Mouse (Mus musculus): ENCODE results near the gene Cela1. TPM values are rescaled to one million over a fixed set of nuclear protein-coding genes. Genes with fewer than 3 reads are reported as not detected.

The Cela1 gene
- polyA plus RNA-seq, 1 experiment = 32.1 TPM

DNA sequence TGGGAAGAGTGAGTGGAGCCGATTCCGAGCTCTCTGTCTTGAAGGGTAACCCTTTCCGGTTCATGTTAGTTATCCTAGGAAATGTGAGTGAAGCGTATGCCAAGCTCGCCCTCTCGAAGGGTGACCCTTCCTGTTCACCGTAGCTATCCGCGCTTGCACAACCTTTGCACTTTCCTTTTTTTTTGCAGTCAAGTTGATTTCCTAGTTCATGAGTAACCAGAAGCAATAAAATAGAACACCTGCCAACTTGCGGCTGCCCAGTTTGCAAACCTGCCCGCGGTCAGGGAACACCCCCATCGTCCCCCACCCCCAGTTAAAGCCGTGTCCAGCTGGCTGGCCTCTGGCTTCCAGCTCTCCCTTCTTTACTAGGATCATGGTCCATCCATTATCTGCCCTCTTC lies 8.7 kb downstream of the Cela1 start:
- Histone ChIP-seq H3K4me3 (ENCODE audit: insufficient read depth, poor library complexity, severe bottlenecking) (no peak overlapping the region), H3K79me3 (ENCODE audit: low read depth) (no peaks in the 10 kb centered on the region)
- TF ChIP-seq MYOD1 (IDR thresholded peaks at IDR 0.05; ENCODE audit: control insufficient read depth, insufficient read length, low read depth) = no peak
- TF ChIP-seq MYOG (IDR thresholded peaks at IDR 0.05; ENCODE audit: control insufficient read depth, extremely low read depth, insufficient read length) = no peak
- no peak for TF ChIP-seq FOSL1 (IDR thresholded peaks at IDR 0.05; ENCODE audit: insufficient read depth, low read length, poor library complexity, severe bottlenecking)
- no peak for TF ChIP-seq CTCF (IDR thresholded peaks at IDR 0.05; ENCODE audit: control insufficient read depth, insufficient read depth, insufficient read length)
- no peak for TF ChIP-seq MAX (IDR thresholded peaks at IDR 0.05)
- TF ChIP-seq USF1 (IDR thresholded peaks at IDR 0.05; ENCODE audit: low read depth) = no peak
- TF ChIP-seq CEBPB (IDR thresholded peaks at IDR 0.05; ENCODE audit: low read depth) = no peak

DNA sequence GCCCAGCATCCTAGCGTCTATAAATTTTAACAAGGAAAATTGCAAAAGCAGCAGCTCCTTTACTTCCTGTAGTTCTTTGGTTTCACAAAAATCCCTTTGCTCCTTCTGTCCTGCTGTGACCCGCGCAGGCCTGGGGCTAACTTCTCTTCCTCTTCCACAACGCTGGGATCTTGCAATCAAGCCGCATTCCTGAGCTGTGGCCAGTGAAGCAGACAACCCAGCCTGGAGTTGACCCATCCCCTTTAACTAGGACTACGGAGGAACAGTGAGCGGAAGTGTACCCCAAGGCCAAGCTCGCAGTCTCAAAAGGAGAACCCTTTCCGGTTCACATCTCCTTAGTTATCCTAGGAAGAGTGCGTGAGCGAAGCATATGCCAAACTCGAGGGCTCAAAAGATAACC lies 9.1 kb downstream of the Cela1 start:
- Histone ChIP-seq H3K79me2 (ENCODE audit: control insufficient read depth, insufficient read depth) (no peaks in the 10 kb centered on the region), H3K27me3 (ENCODE audit: control insufficient read depth, insufficient read depth, insufficient read length) (no peaks in the 10 kb centered on the region), H3K36me3 (ENCODE audit: control insufficient read depth, insufficient read depth) (peaks cover 18% of the 10 kb centered on the region), H3ac (ENCODE audit: control insufficient read depth, insufficient read length, low read depth) (no peak overlapping the region), H3K79me3 (ENCODE audit: low read depth) (no peaks in the 10 kb centered on the region), H3K4me3 (ENCODE audit: insufficient read depth, poor library complexity, severe bottlenecking) (no peak overlapping the region)
- no peak for TF ChIP-seq USF1 (IDR thresholded peaks at IDR 0.05; ENCODE audit: low read depth)
- no peak for TF ChIP-seq MYOG (IDR thresholded peaks at IDR 0.05; ENCODE audit: control insufficient read depth, extremely low read depth, insufficient read length)
- TF ChIP-seq CTCF (IDR thresholded peaks at IDR 0.05; ENCODE audit: control insufficient read depth, insufficient read depth, insufficient read length) = no peak
- TF ChIP-seq MAX (IDR thresholded peaks at IDR 0.05) = no peak
- TF ChIP-seq FOSL1 (IDR thresholded peaks at IDR 0.05; ENCODE audit: insufficient read depth, low read length, poor library complexity, severe bottlenecking) = no peak
- TF ChIP-seq CEBPB (IDR thresholded peaks at IDR 0.05; ENCODE audit: low read depth) = no peak
- TF ChIP-seq MYOD1 (IDR thresholded peaks at IDR 0.05; ENCODE audit: control insufficient read depth, insufficient read length, low read depth) = no peak

More for the DNA sequence above, 8.7 kb downstream of the Cela1 start:
- no peak overlapping the region for H3ac ChIP-seq (ENCODE audit: control insufficient read depth, insufficient read length, low read depth)
- H3K36me3 ChIP-seq (ENCODE audit: control insufficient read depth, insufficient read depth) = peaks cover 17% of the 10 kb centered on the region
- H3K27me3 ChIP-seq (ENCODE audit: control insufficient read depth, insufficient read depth, insufficient read length) = no peaks in the 10 kb centered on the region
- no peaks in the 10 kb centered on the region for H3K79me2 ChIP-seq (ENCODE audit: control insufficient read depth, insufficient read depth)

DNA sequence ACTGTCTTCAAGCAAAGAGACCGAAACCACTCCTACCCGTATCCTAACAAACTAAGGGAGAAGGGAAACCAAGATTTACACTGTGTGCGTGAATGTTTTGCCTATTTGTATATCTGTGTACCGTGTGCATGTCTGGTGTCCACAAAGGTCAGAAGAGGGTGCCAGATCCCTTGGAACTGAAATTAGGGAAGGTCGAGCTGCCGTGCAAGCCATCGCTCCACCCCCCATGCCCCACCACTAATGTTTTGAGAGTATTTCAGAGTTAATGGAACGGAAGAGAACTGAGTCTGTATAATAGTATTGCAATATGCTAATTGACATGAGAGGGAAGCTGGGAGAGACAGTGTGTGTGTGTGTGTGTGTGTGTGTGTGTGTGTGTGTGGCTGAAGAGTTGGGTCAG lies 10.0 kb downstream of the Cela1 start:
- Histone ChIP-seq H3K4me3 (ENCODE audit: insufficient read depth, poor library complexity, severe bottlenecking) (no peak overlapping the region), H3K36me3 (ENCODE audit: control insufficient read depth, insufficient read depth) (peaks cover 18% of the 10 kb centered on the region), H3ac (ENCODE audit: control insufficient read depth, insufficient read length, low read depth) (no peak overlapping the region), H3K79me3 (ENCODE audit: low read depth) (no peaks in the 10 kb centered on the region), H3K79me2 (ENCODE audit: control insufficient read depth, insufficient read depth) (no peaks in the 10 kb centered on the region), H3K27me3 (ENCODE audit: control insufficient read depth, insufficient read depth, insufficient read length) (no peaks in the 10 kb centered on the region)
- TF ChIP-seq USF1 (IDR thresholded peaks at IDR 0.05; ENCODE audit: low read depth) = no peak
- TF ChIP-seq MYOG (IDR thresholded peaks at IDR 0.05; ENCODE audit: control insufficient read depth, extremely low read depth, insufficient read length) = no peak
- no peak for TF ChIP-seq FOSL1 (IDR thresholded peaks at IDR 0.05; ENCODE audit: insufficient read depth, low read length, poor library complexity, severe bottlenecking)
- no peak for TF ChIP-seq CTCF (IDR thresholded peaks at IDR 0.05; ENCODE audit: control insufficient read depth, insufficient read depth, insufficient read length)

DNA sequence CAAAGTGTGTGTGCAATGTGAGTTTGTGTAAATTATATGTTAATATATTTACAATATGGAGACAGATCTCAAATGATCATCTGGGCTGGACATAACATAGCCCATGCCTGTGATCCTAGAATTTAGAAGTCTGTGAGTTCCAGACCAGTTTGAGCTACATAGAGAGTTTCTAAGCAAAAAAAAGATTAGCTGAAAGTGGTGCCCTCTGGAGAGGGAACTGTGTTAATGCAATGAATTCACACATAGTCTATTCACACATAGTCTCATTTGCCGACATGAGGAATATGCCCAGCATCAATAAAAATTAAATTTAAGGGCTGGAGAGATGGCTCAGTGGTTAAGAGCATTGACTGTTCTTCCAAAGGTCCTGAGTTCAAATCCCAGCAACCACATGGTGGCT lies 11.2 kb downstream of the Cela1 start:
- no peaks in the 10 kb centered on the region for H3K79me3 ChIP-seq (ENCODE audit: low read depth)
- H3K79me2 ChIP-seq (ENCODE audit: control insufficient read depth, insufficient read depth) = no peaks in the 10 kb centered on the region
- TF ChIP-seq FOSL1 (IDR thresholded peaks at IDR 0.05; ENCODE audit: insufficient read depth, low read length, poor library complexity, severe bottlenecking) = no peak
- no peak for TF ChIP-seq USF1 (IDR thresholded peaks at IDR 0.05; ENCODE audit: low read depth)
- no peak for TF ChIP-seq CTCF (IDR thresholded peaks at IDR 0.05; ENCODE audit: control insufficient read depth, insufficient read depth, insufficient read length)
- no peak for TF ChIP-seq CEBPB (IDR thresholded peaks at IDR 0.05; ENCODE audit: low read depth)
- TF ChIP-seq MAX (IDR thresholded peaks at IDR 0.05) = no peak
- TF ChIP-seq MYOG (IDR thresholded peaks at IDR 0.05; ENCODE audit: control insufficient read depth, extremely low read depth, insufficient read length) = no peak
- no peak for TF ChIP-seq MYOD1 (IDR thresholded peaks at IDR 0.05; ENCODE audit: control insufficient read depth, insufficient read length, low read depth)
- H3K36me3 ChIP-seq (ENCODE audit: control insufficient read depth, insufficient read depth) = peaks cover 18% of the 10 kb centered on the region
- no peak overlapping the region for H3ac ChIP-seq (ENCODE audit: control insufficient read depth, insufficient read length, low read depth)
- no peaks in the 10 kb centered on the region for H3K27me3 ChIP-seq (ENCODE audit: control insufficient read depth, insufficient read depth, insufficient read length)
- no peak overlapping the region for H3K4me3 ChIP-seq (ENCODE audit: insufficient read depth, poor library complexity, severe bottlenecking)

DNA sequence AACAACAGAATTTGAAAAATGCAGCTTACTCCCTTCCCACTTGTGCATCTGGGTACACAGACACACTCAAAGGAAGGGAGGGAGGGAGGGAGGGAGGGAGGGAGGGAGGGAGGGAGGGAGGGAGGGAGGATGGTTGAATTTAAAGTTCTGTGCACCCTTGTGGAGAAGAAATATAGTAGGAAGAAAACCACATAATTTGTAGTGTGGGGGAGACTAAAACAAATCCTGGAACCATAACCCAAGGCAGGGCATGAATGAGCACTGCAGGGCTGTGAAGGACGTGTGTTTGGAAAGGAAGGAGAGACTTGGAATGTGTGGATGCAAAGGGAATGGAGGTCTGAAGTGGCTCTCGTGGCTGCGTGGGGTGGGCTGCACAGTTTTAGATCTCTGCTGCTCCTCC lies 12.2 kb downstream of the Cela1 start:
- Histone ChIP-seq H3ac (ENCODE audit: control insufficient read depth, insufficient read length, low read depth) (no peak overlapping the region), H3K36me3 (ENCODE audit: control insufficient read depth, insufficient read depth) (peaks cover 18% of the 10 kb centered on the region), H3K79me3 (ENCODE audit: low read depth) (no peaks in the 10 kb centered on the region), H3K79me2 (ENCODE audit: control insufficient read depth, insufficient read depth) (no peaks in the 10 kb centered on the region), H3K4me3 (ENCODE audit: insufficient read depth, poor library complexity, severe bottlenecking) (no peak overlapping the region), H3K27me3 (ENCODE audit: control insufficient read depth, insufficient read depth, insufficient read length) (no peaks in the 10 kb centered on the region)
- TF ChIP-seq MYOG (IDR thresholded peaks at IDR 0.05; ENCODE audit: control insufficient read depth, extremely low read depth, insufficient read length) (no peak), CEBPB (IDR thresholded peaks at IDR 0.05; ENCODE audit: low read depth) (no peak), MYOD1 (IDR thresholded peaks at IDR 0.05; ENCODE audit: control insufficient read depth, insufficient read length, low read depth) (no peak), FOSL1 (IDR thresholded peaks at IDR 0.05; ENCODE audit: insufficient read depth, low read length, poor library complexity, severe bottlenecking) (no peak), USF1 (IDR thresholded peaks at IDR 0.05; ENCODE audit: low read depth) (no peak), CTCF (IDR thresholded peaks at IDR 0.05; ENCODE audit: control insufficient read depth, insufficient read depth, insufficient read length) (no peak), MAX (IDR thresholded peaks at IDR 0.05) (no peak)

DNA sequence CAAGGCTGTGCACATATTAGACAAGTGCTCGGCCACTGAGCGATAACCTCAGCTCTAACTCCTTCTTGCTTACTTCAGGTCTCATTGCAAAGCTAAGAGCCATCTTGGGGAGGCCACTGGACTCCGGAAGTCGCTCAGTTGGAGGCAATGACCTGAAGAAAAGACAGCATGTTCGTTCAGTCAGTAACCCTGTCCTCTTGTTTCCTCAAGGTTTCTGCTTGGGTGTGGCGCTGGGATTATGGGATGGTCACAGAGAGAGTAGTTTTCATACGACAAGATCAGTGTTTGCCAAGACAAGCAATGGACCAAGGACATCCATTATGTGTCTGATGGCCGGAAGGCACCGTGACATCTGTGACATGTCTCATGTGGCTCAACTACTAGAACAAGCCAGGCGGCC lies 13.2 kb downstream of the Cela1 start:
- TF ChIP-seq FOSL1 (IDR thresholded peaks at IDR 0.05; ENCODE audit: insufficient read depth, low read length, poor library complexity, severe bottlenecking) (no peak), CEBPB (IDR thresholded peaks at IDR 0.05; ENCODE audit: low read depth) (no peak), MYOD1 (IDR thresholded peaks at IDR 0.05; ENCODE audit: control insufficient read depth, insufficient read length, low read depth) (no peak), MYOG (IDR thresholded peaks at IDR 0.05; ENCODE audit: control insufficient read depth, extremely low read depth, insufficient read length) (no peak), USF1 (IDR thresholded peaks at IDR 0.05; ENCODE audit: low read depth) (no peak), CTCF (IDR thresholded peaks at IDR 0.05; ENCODE audit: control insufficient read depth, insufficient read depth, insufficient read length) (no peak), MAX (IDR thresholded peaks at IDR 0.05) (no peak)
- Histone ChIP-seq H3ac (ENCODE audit: control insufficient read depth, insufficient read length, low read depth) (no peak overlapping the region), H3K4me3 (ENCODE audit: insufficient read depth, poor library complexity, severe bottlenecking) (no peak overlapping the region), H3K36me3 (ENCODE audit: control insufficient read depth, insufficient read depth) (peaks cover 18% of the 10 kb centered on the region), H3K27me3 (ENCODE audit: control insufficient read depth, insufficient read depth, insufficient read length) (no peaks in the 10 kb centered on the region), H3K79me2 (ENCODE audit: control insufficient read depth, insufficient read depth) (no peaks in the 10 kb centered on the region), H3K79me3 (ENCODE audit: low read depth) (no peaks in the 10 kb centered on the region)

All from C2C12 (cell line).